Mouse (Mus musculus) intestine, postnatal 0 days (tissue): ENCODE results near the gene Chd2. TPM values are rescaled to one million over a fixed set of nuclear protein-coding genes. Genes with fewer than 3 reads are reported as not detected.
A peak's percentile ranks its signal among the peaks of the same experiment; 100 is the strongest.

Experiments
- ATAC-seq: fragments of 200-750 bp; cut with Nextera tagmentation; 2 replicates; pipeline ENCODE4 v1.8.0; 2017; ENCODE audit warnings: mild to moderate bottlenecking, moderate TSS enrichment, moderate library complexity
- H3K27ac ChIP-seq: fragments of 300-500 bp; sonication (generic); 2 replicates; pipeline ENCODE4 v1.5.1; 2014; ENCODE audit warnings: mild to moderate bottlenecking, low read depth, low read length, moderate library complexity
- H3K27me3 ChIP-seq: fragments of 300-500 bp; sonication (generic); replicated peaks from 2 replicates; pipeline ENCODE4 v1.6.1; 2014; ENCODE audit warnings: low read length, mixed read lengths; ENCODE audit not compliant: control insufficient read depth, insufficient read depth
- H3K36me3 ChIP-seq: fragments of 300-500 bp; sonication (generic); 2 replicates; pipeline ENCODE4 v1.6.1; 2014; ENCODE audit warnings: mild to moderate bottlenecking, moderate library complexity; ENCODE audit not compliant: control insufficient read depth, insufficient read depth
- H3K4me1 ChIP-seq: fragments of 300-500 bp; sonication (generic); replicated peaks from 2 replicates; pipeline ENCODE4 v1.6.1; 2014; ENCODE audit warnings: antibody characterized with exemption, low read length, mixed read lengths; ENCODE audit not compliant: control insufficient read depth, insufficient read depth
- H3K4me2 ChIP-seq: fragments of 300-500 bp; sonication (generic); replicated peaks from 2 replicates; pipeline ENCODE4 v1.6.1; 2014; ENCODE audit warnings: low read depth, mild to moderate bottlenecking, moderate library complexity
- H3K4me3 ChIP-seq: fragments of 300-500 bp; sonication (generic); 2 replicates; pipeline ENCODE4 v1.5.1; 2014; ENCODE audit warnings: low read depth, low read length
- H3K9ac ChIP-seq: fragments of 300-500 bp; sonication (generic); 2 replicates; pipeline ENCODE4 v1.6.1; 2014; ENCODE audit warnings: mild to moderate bottlenecking, low read depth, low read length
- H3K9me3 ChIP-seq: fragments of 300-500 bp; sonication (generic); 2 replicates; pipeline ENCODE4 v1.6.1; 2016; ENCODE audit warnings: mixed run types; ENCODE audit not compliant: control insufficient read depth
- CTCF ChIP-seq: sonication (generic); IDR thresholded peaks from 2 replicates; pipeline ENCODE4 v1.5.1; 2016; ENCODE audit warnings: low read depth, mild to moderate bottlenecking, control low read depth, antibody characterized with exemption, moderate library complexity
- WGBS: fragments of 180-500 bp; shearing (Covaris S2); extraction: QIAGEN DNeasy Blood & Tissue Kit; methylation state at CpG from one replicate; pipeline ENCODE4 v1.1.7; 2014; 5-methylcytosine and 5-hydroxymethylcytosine counted together
- polyA plus RNA-seq: library from polyadenylated mRNA; unstranded; fragments of >200 nt; fragmentation: Nextera tagmentation; extraction: Ambion mirVana; gene quantifications from 2 replicates; pipeline ENCODE4 v1.2.1, GENCODE M21; 2015

Chd2 gene
- polyA plus RNA-seq, 1 experiment from 2014 or later = 19.3 TPM

DNA sequence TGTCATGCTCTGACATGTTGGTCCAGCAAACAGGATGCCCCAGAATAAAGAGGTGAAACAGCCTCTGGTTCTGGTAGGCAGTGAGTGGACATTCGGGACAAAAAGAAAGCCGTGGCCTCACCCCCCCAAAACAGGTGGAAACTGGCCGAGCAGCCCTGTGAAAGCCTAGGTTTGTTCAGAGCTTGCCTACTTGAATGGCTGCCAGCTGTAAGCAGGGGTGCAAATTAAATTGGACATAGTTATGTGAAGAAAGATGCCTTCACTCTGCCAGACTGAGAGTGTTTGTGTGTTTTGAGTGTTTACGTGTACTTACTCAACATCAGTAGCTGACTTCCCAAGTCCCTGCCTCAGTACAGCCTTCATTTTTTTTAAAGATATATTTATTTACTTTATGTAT, 147.6 kb downstream of the Chd2 start:
- peak overlapping the region; percentile 75; the same call in 1 of the 2 replicates for H3K4me2 ChIP-seq
- H3K4me1 ChIP-seq = 0 out of 2 replicates have a peak, but pooled peaks cover 3% of the 10 kb centered on the region
- WGBS = 65% methylated on average over 4 of the region's 4 CpGs
- H3K27me3 ChIP-seq = peaks cover 36% of the 10 kb centered on the region
- H3K4me3 ChIP-seq = no peak overlapping the region
- no peak for TF ChIP-seq CTCF
- no peak for ATAC-seq
- no peak overlapping the region for H3K9ac ChIP-seq
- H3K27ac ChIP-seq = no peak overlapping the region
- H3K36me3 ChIP-seq = no peaks in the 10 kb centered on the region
- H3K9me3 ChIP-seq = no peaks in the 10 kb centered on the region

DNA sequence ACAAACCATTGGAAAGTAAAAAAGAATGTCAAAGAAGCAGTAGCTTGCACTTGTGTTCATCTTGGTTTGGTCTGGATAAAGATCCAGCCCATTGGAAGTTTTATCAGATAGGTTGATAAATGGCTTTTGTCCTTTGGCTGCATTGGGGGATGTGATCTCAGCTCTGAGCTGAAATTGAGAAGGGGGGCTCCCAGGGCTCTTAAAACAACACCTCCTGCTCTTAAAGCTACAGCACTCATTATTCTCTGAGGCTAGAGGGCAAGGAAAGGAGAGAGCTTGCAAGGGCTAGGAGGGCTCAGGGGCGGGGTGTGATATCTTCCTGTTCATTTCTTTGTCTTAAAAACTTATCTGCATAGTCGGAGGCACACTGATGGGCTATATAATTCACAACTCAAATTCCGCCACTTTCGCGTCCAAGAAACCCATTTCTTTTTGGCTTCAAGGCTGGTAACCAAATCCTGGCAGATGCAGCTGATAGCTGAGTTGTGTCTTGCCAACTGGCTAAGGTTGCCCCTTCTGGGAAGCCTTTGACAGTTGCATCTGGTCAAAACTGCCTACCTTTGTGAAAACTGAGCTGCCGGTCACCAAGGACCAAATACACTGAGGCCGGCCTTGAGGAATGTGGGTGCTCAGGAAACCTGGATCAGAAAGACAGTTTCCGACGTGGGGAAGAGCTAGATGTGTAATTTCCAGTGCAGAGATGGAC, 148.2 kb downstream of the Chd2 start:
- Histone ChIP-seq H3K9ac (no peak overlapping the region), H3K27ac (no peak overlapping the region), H3K4me2 (peak overlapping the region; percentile 75; the same call in 1 of the 2 replicates), H3K9me3 (no peaks in the 10 kb centered on the region), H3K4me1 (no peaks in the 10 kb centered on the region), H3K36me3 (no peaks in the 10 kb centered on the region), H3K27me3 (peaks cover 32% of the 10 kb centered on the region), H3K4me3 (no peak overlapping the region)
- TF ChIP-seq CTCF = no peak
- no peak for ATAC-seq
- 68% methylated on average over 9 of the region's 9 CpGs for WGBS

DNA sequence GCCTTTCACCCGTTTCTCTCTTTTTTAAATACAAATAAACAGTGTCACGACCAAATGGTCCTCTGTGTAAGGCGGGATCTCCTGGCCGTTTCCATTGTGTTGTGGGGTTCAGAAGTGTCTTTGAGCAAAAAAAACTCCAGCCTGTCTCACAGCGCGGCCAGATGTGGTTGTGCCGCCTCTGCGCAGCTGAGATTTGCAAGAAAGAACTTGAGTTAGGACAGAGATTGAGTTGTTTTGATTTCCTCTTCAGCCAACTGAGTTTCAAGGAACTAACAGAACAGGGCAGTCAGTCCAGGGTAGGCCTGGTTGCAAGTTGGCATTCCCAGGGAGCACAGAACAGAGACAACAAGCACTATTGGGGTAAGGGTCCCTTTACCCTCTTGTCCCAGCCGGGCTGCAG, 149.3 kb downstream of the Chd2 start:
- no peaks in the 10 kb centered on the region for H3K9me3 ChIP-seq
- 17% methylated on average over 9 of the region's 9 CpGs for WGBS
- H3K9ac ChIP-seq = no peak overlapping the region
- no peaks in the 10 kb centered on the region for H3K36me3 ChIP-seq
- peak overlapping the region; percentile 75 for H3K4me2 ChIP-seq
- no peaks in the 10 kb centered on the region for H3K4me1 ChIP-seq
- no peak overlapping the region for H3K27ac ChIP-seq
- no peak for TF ChIP-seq CTCF
- peaks cover 32% of the 10 kb centered on the region for H3K27me3 ChIP-seq
- peak overlapping the region; percentile 57 for H3K4me3 ChIP-seq
- ATAC-seq = no peak

DNA sequence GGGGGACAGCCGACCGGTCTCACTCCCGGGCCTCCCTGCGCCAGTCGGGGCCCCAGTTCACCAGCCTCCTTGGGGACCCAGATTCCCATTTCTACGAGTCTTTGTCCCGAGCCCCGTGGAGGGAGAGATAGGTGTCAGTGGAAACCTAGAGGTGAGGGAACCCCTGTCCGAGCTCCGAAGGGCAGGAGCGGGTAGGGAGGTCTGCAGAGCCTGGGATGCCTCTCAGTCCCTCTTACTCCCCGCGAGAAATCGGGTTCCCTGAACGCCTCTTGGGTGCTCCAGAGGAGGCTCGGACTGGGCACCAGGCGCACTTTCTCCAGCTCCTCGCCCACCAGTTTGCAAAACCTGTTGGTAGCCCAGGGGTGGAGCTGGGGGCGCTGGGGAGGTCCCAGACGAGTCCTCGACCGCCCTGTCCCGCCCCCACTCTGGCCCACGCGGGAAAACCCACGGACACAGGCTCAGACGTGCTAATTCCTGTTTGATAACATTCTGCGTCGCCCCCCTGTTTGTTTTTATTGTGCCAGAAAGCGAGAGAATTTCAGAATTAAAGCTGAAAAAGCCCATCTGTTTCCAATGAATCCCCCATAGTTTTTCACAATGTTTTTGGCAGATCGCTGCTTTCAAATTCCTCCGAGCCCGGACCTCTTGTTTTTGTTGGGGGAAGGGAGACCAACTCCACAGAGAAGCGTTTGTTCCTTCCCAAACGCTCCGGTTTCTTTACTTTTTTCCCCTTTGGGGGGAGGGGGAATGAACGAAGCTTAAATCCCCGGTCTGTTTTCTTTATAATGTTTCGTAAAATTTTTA, 149.9 kb downstream of the Chd2 start:
- Histone ChIP-seq H3K4me2 (peak overlapping the region; percentile 75), H3K27me3 (peaks cover 27% of the 10 kb centered on the region), H3K4me3 (peak overlapping the region; percentile 57), H3K27ac (peak overlapping the region; percentile 50; the same call in 1 of the 2 replicates), H3K4me1 (no peaks in the 10 kb centered on the region), H3K9me3 (no peaks in the 10 kb centered on the region), H3K36me3 (no peaks in the 10 kb centered on the region), H3K9ac (peak overlapping the region; percentile 45)
- no peak for ATAC-seq
- TF ChIP-seq CTCF = no peak
- WGBS = under 1% methylated on average over 39 of the region's 39 CpGs

DNA sequence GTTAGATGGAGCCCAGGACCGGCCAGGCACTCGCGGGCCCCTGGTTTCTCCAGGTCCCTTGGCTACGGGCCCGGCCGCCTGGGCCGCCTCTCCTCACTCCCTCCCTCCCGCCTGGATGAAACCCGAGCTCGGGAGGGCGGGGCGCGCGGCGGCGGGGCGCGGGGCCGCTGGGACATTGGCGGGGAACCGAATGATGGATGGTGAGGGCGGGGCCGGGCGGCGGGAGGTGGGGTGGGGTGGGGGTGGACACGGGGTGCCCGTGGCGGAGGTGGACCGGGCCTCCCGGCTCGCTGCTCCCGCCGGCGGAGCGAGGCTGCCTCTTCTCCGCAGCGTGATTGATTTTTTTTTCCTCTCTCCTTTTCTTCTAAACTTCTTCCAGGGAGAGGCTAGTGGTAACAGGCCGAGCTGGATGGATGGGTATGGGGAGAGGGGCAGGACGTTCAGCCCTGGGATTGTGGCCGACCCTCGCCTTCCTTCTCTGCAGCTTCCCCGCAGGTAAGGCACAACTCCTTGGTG, 150.6 kb downstream of the Chd2 start:
- Histone ChIP-seq H3K4me2 (peak overlapping the region; percentile 75), H3K36me3 (no peaks in the 10 kb centered on the region), H3K9ac (peak overlapping the region; percentile 45), H3K9me3 (no peaks in the 10 kb centered on the region), H3K27ac (peak overlapping the region; percentile 50; the same call in 1 of the 2 replicates), H3K27me3 (peaks cover 23% of the 10 kb centered on the region), H3K4me3 (peak overlapping the region; percentile 57), H3K4me1 (no peaks in the 10 kb centered on the region)
- TF ChIP-seq CTCF = no peak
- peak; percentile 80 for ATAC-seq
- WGBS = 0% methylated on average over 25 of the region's 42 CpGs

DNA sequence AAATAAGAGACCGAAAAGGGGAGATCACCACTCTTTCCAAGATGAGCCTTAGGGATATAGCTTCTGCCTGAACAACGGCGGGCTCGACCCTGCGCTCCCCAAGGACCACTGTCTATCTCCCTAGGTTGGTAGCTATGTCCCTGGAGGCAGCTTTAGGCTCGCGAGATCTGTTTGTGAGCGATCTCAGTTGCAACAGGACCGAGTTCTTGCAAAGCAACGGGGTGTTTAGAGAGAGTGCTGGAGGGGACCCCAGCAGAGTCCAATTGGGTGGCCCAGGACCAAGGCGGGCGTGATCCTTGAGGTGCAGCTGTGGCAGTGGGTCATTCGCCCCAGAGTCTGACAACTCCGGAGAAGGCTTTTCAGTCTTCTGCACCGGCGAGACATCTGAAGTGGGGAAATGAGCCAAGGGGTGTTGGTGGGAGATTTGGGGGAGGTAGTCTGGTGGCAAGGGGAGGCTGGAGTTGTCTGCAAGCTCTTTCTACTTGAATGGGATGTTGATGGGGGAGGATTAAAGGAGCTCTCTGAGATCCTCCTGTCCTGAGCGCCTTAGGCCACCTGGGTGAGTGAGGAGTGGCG, 151.1 kb downstream of the Chd2 start:
- Histone ChIP-seq H3K27ac (0 out of 2 replicates have a peak overlapping the region, but pooled peaks have one; percentile 15), H3K36me3 (no peaks in the 10 kb centered on the region), H3K27me3 (peaks cover 23% of the 10 kb centered on the region), H3K4me1 (no peaks in the 10 kb centered on the region), H3K9me3 (no peaks in the 10 kb centered on the region), H3K4me2 (peak overlapping the region; percentile 75), H3K9ac (no peak overlapping the region), H3K4me3 (peak overlapping the region; percentile 57)
- ATAC-seq = no peak
- no peak for TF ChIP-seq CTCF
- 15% methylated on average over 18 of the region's 18 CpGs for WGBS
